17 mouse cellular contexts compared by ENCODE assay signal in genomic region chr12:73700544-73701069, GRCm38 (mm10).
DNase-seq lines count a peak whose midpoint lies in the region; ATAC-seq and TF ChIP-seq lines count a peak whose summit lies in the region.
"Had no signal": no experiment of that assay in that cellular context is flagged by ENCODE, and none has a peak within 500 bp of the region (broad histone marks: within the 10 kb centered on the region; RNA-seq: fewer than 3 reads in every experiment).

No protein-coding gene starts in this region.

- no peaks in the 10 kb centered on the region for H3K27me3 ChIP-seq in heart, embryonic 12.5 days (replicated peaks)

- H3K9ac ChIP-seq in heart, embryonic 12.5 days, result no peak overlapping the region
- H3K9ac ChIP-seq: liver, embryonic 14.5 days had no signal

- H3K4me2 ChIP-seq in heart, embryonic 12.5 days, result no peak overlapping the region

- no peak overlapping the region for H3K27ac ChIP-seq in heart, embryonic 12.5 days (ENCODE audit: poor library complexity, severe bottlenecking)
- H3K27ac ChIP-seq in layer of hippocampus, adult 2 months, result peak overlapping the region; percentile 66; the same call in 1 of the 2 replicates
- H3K27ac ChIP-seq: heart, adult 2 months; liver, embryonic 14.5 days had no signal

- H3K4me1 ChIP-seq in heart, embryonic 12.5 days (replicated peaks), result peaks cover 21% of the 10 kb centered on the region

- H3K36me3 ChIP-seq in heart, embryonic 12.5 days, result 0 out of 2 replicates have a peak, but pooled peaks cover 6% of the 10 kb centered on the region

- no peak; the same call in 1 of the 2 replicates for ATAC-seq in heart, embryonic 12.5 days (ENCODE audit: insufficient number of reproducible peaks, low FRiP score)
- no peak for ATAC-seq in erythroblast, adult 5-6 weeks (replicated peaks; ENCODE audit: low FRiP score, poor library complexity, severe bottlenecking)

- TF ChIP-seq CTCF in layer of hippocampus, adult 2 months (conservative IDR thresholded peaks at IDR 0.05), result no peak

- H3K4me3 ChIP-seq in heart, embryonic 12.5 days, result no peak overlapping the region
- H3K4me3 ChIP-seq in layer of hippocampus, adult 2 months, result no peak overlapping the region
- H3K4me3 ChIP-seq: heart, adult 2 months; megakaryocyte, embryonic 14.5 days had no signal

- 16% methylated on average over 6 of the region's 6 CpGs for WGBS in heart, embryonic 12.5 days

- H3K9me3 ChIP-seq in heart, embryonic 12.5 days (replicated peaks), result no peaks in the 10 kb centered on the region
- H3K9me3 ChIP-seq: megakaryocyte, embryonic 14.5 days had no signal

- DNase-seq in heart, adult 11 months, result peak; percentile 94
- no peak for DNase-seq in layer of hippocampus, adult 2 months (ENCODE audit: low spot score in 2 of 2)
- no peak for DNase-seq in layer of hippocampus, adult 9-10 months (ENCODE audit: low spot score)
- peak; percentile 45 for DNase-seq in urinary bladder, postnatal 14 days (ENCODE audit: low spot score)
- no peak for DNase-seq in urinary bladder, postnatal 4 days (ENCODE audit: low spot score in 2 of 2)
- DNase-seq: adrenal gland, postnatal 36 days; cerebellum, adult 18-20 months; cerebellum, postnatal 36 days; gastrocnemius, postnatal 10 days; heart, adult 2 months; kidney, adult 11 months; kidney, postnatal 10 days; thymus, adult 18-20 months had no signal

Comparison
In these comparisons a context has a peak if more than half of its experiments do, and no peak if none do; other contexts are left out.
1. DNase-seq: peak in heart, adult 11 months (single experiment) and urinary bladder, postnatal 14 days (single experiment); none in layer of hippocampus, adult 2 months (0 of 2), layer of hippocampus, adult 9-10 months (single experiment) and urinary bladder, postnatal 4 days (0 of 2).